Mouse (Mus musculus) kidney, postnatal 36 days (tissue): ENCODE results near the gene Naa60.
"Not testable (repeated sequence)": the region's sequence is repeated elsewhere in the genome, so short reads cannot be mapped to it uniquely, and the experiment has no call there.

Source experiments
- DNase-seq, 2 experiments: peaks; one replicate each; pipeline ENCODE4 v3.0.0; 2021 to 2022; ENCODE audit warnings: mixed read lengths in 2 of 2

Gene Naa60

GRCm38 (mm10) chr16:3872216-3873047 is at the start of gene Naa60:
Naa60 (plus strand) TSS chr16:3872375.
- DNase-seq = peak; percentile 96 to 97

- DNase-seq = no peak
Observed at GRCm38 (mm10) chr16:3828021-3828420, 44.2 kb upstream of the Naa60 start.

GRCm38 (mm10) chr16:3829727-3830126 is 42.4 kb upstream of the Naa60 start:
- no peak for DNase-seq

GRCm38 (mm10) chr16:3830588-3831109 is 41.5 kb upstream of the Naa60 start, which contains the start of gene Olfr15:
Olfr15 (plus strand) TSS chr16:3830878.
- DNase-seq = peak in 1 of 2 experiments; percentile 25

GRCm38 (mm10) chr16:3835461-3835860 is 36.7 kb upstream of the Naa60 start:
- DNase-seq = no peak

GRCm38 (mm10) chr16:3839157-3839885 is 32.9 kb upstream of the Naa60 start:
- peak; percentile 29 to 43 for DNase-seq

GRCm38 (mm10) chr16:3842989-3843388 is 29.2 kb upstream of the Naa60 start:
- DNase-seq = no peak

- DNase-seq = no peak
Observed at GRCm38 (mm10) chr16:3843796-3844195, 28.4 kb upstream of the Naa60 start.

- peak; percentile 95 to 99 for DNase-seq
Observed at GRCm38 (mm10) chr16:3846711-3847518, 25.3 kb upstream of the Naa60 start, which contains the start of gene Zfp174. Zfp174 (plus strand) TSS chr16:3847268.

GRCm38 (mm10) chr16:3847871-3848270 is 24.3 kb upstream of the Naa60 start:
- DNase-seq = no peak

GRCm38 (mm10) chr16:3848416-3848815 is 23.8 kb upstream of the Naa60 start:
- no peak for DNase-seq

- not testable (repeated sequence) for DNase-seq
Observed at GRCm38 (mm10) chr16:3851301-3851700, 20.9 kb upstream of the Naa60 start.

GRCm38 (mm10) chr16:3852586-3852985 is 19.6 kb upstream of the Naa60 start:
- DNase-seq = no peak

- DNase-seq = no peak
Observed at GRCm38 (mm10) chr16:3854437-3855182, 17.6 kb upstream of the Naa60 start.

GRCm38 (mm10) chr16:3855776-3856175 is 16.4 kb upstream of the Naa60 start:
- DNase-seq = no peak

- DNase-seq = no peak
Observed at GRCm38 (mm10) chr16:3859254-3859653, 12.9 kb upstream of the Naa60 start.

- DNase-seq = no peak
Observed at GRCm38 (mm10) chr16:3871815-3872214, 360 bp upstream of the Naa60 start.

GRCm38 (mm10) chr16:3876346-3876745 is 4.2 kb downstream of the Naa60 start:
- DNase-seq = no peak

- DNase-seq = peak; percentile 95 to 97
Observed at GRCm38 (mm10) chr16:3884201-3885064, 12.3 kb downstream of the Naa60 start, which contains the start of the genes Zfp597 and Gm20695. Zfp597 (minus strand) TSS chr16:3884561. Gm20695 (plus strand) TSS chr16:3884648.

- DNase-seq = peak in 1 of 2 experiments; percentile 22
Observed at GRCm38 (mm10) chr16:3885065-3885670, 13.0 kb downstream of the Naa60 start.
